Mouse (Mus musculus) heart, postnatal 0 days (tissue): ENCODE measurements around the gene Kcnj6.

Experiments
- CTCF ChIP-seq: IDR thresholded peaks from 2 replicates; pipeline ENCODE4 v1.5.1; 2016; ENCODE audit warnings: antibody characterized with exemption, control low read depth, low read depth
- EP300 ChIP-seq: IDR thresholded peaks from 2 replicates; pipeline ENCODE4 v1.6.1; 2016; ENCODE audit warnings: antibody characterized with exemption, low read depth

GRCm38 (mm10) chr16:94906026-94906425, 91.5 kb downstream of the Kcnj6 start:
- TF ChIP-seq EP300: no peak
- no peak for TF ChIP-seq CTCF
